Mouse (Mus musculus): Measurements from ENCODE around the gene Krtcap2.

DNA sequence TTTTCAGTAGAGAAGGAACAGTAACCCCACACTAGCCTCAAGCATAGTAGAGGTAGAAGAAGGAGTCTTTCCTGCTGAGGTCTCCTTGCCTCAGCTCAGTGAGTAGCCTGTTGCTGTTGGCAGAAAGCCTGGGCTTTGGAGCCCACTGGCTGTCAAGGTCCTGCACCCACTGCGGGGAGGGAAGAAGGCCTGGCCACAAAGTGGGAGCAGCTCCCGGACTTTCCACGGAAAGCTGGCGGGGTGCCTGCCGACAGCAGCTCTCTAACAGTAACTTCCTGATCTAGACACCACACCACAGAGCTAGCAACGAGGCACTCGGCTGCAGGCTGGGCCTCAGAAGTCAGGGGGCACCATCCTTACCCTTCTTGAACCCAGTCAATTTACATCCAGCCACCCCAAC, 35.0 kb upstream of the Krtcap2 start:
- TF ChIP-seq POLR2A (IDR thresholded peaks at IDR 0.05; ENCODE audit: borderline replicate concordance, extremely low read depth, low read depth, low read length), result no peak
- no peak for TF ChIP-seq CTCF (IDR thresholded peaks at IDR 0.05; ENCODE audit: insufficient read depth, low read length)

Measured in lung, adult 2 months (tissue).